Mouse (Mus musculus) cerebellum, postnatal 10 days (tissue): ENCODE measurements at regions not wholly inside any gene's neighbourhood (a gene's known extent, or its start where the extent isn't known, plus 50 kb on each side); places are given as distances from the start of the nearest gene placed in this dataset.
"Not testable (repeated sequence)": the region's sequence is repeated elsewhere in the genome, so short reads cannot be mapped to it uniquely, and the experiment has no call there.

ENCODE experiments used
- DNase-seq, 2 experiments: peaks; one replicate each; pipeline ENCODE4 v3.0.0; 2021; ENCODE audit warnings: mixed read lengths in 2 of 2

- no peak for DNase-seq
Observed at GRCm38 (mm10) chr13:44468963-44469674, 260.2 kb upstream of the Jarid2 start.

DNA sequence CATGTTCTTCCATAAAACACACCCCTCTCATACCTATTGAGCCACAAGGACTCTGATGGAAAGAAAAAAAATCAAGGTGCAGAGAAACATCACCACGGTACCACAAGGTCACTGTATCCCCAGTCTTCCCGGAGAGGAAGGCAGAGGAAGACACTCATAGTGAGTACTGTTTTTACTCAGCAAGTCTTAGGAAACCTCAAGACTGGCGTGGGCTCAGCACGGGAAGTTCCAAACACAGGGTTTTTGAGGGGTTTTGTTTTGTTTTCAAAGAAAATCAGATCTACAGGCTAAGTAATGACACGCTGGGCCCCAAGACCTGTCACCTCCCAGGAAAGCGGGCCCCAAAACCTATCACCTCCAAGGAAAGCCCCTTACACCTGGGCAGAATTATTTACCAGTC is 259.6 kb upstream of the Jarid2 start:
- no peak for DNase-seq

DNA sequence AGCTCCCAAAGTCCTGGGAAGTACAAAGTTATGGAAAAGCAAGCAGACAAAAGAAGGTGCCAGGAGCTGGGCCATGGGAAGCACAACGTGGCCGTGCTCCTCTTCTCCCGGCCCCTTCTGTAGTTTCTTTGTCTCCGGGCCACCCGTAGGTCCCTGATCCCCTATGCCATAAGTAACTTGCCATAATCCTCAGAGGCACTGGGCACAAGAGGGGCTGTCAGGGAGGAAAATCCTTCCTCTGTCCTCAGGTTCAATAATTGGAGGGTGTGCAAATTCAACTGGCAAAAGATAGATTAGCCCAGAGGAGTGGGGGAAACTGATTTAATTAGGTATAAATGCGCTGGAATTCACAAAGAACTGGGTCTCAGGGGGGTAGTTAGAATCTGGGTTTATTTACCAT is 256.1 kb upstream of the Jarid2 start:
- no peak for DNase-seq

DNA sequence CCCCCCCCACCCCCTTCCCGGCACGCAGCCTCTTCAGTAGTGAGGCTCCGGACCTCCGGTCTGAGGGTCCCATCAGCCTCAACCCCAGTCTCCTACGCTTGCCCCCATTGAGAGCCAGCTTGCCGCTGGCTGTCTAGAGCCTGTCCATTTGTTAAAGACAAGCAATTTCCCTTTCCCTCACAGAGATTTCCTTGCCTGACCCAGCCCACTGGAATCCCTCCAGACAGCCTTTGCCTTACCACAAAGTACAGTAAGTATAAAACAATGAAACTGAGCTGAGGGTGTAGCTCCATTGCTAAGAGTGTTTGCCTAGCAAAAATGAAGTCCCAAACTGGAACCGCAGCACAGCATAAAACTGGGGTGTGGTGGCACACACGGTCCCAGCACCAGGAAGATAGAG is 252.4 kb upstream of the Jarid2 start:
- DNase-seq: no peak

GRCm38 (mm10) chr13:44480128-44480527 is 249.1 kb upstream of the Jarid2 start:
- DNase-seq: no peak

DNA sequence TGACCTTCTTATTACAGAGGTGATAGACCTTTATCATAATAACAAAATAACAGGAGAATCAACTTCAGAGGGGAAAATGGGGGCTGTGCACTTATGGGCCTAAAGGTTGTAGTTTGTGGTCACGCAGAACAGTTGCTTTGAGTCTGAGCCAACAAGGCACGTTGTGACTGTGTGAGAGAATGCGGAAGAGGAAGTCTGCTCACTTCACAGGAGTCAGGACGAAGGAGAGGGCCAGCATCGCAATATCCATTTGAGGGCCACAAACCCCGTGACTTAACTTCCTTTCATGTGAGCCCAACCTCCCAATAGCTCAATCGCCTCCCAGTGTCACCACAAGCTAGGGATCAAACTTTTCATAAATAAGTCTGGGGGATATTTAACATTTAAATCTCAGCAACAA is 246.6 kb upstream of the Jarid2 start:
- DNase-seq: no peak

DNA sequence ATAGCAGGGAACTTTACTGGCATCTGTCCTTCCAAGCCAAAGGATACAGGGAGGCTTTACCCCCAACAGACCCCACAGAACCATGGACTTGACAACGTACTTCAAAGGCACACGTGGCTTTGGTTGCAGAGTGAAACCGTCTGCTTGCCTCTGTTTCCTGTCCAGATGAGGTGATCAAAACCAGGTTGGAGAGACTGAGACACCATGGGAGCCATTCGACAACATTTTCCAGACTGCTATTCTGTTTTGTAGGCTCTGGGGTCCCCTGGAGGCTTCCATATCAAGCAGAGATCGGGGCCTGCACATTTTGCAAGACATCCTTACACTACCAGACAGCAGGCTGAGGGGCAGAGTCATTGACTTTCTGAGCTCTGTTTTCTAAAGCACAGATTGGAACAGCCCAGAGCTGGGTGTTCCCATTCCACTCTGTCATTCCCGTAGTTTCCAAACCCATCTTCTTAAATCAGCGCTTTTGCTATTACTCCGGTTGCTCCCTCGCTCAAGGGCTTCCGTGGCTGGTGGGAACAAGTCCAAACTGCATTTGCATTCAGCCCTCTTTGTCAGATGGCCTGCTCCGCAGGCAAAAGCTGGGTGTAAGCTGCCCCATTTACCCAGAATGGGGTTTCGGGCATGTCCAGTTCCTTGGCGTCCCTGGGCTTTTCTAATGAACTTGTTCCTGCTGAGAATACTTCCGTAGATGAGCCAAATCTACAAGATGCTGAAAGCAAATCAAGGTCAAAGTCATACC is 244.5 kb upstream of the Jarid2 start:
- DNase-seq: peak; percentile 84 to 88

DNA sequence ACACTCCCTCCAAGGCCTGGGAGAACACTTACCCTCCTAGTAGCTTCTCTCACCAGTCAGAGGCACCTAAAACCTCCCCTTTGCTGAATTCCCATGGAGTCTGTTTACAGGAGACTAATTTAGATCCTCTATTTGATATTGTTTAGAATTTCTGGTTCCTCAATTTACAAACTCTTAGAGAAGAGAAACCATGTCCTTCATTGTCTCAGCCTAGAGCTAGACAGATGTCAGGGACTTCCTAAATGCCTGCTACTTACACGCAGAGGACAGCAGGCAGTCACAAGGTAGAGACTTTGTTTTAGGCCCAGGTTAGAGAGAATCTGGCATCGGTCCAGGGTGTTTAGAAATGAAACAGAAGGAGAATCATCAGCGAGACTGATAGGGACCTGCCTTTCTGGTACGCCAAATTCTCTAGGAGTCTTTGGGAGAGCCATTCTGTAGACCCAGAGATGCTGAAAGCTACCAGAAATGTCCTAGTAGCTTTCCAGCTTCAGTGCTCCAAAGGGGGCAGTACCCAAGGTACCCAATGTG is 238.3 kb upstream of the Jarid2 start:
- peak; percentile 53 to 61 for DNase-seq

DNA sequence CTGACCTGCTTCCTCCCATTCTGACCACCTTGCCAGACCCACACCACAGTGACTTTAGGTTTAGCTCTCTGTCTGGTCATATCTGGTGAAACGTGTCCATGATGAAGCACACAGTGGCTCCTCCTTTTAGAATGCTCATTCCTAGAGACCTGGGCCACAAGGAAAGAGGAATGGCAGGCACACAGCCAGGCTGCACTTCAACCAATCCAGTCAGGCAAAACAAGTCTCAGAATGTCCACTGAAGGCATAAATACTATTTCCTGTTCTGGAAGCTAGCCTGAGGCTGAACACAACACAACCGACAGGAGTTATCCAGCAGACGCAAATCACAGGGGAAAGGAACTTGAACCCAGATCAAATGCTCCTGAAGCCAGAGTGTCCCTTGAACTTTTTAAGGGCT is 235.4 kb upstream of the Jarid2 start:
- DNase-seq: no peak

DNA sequence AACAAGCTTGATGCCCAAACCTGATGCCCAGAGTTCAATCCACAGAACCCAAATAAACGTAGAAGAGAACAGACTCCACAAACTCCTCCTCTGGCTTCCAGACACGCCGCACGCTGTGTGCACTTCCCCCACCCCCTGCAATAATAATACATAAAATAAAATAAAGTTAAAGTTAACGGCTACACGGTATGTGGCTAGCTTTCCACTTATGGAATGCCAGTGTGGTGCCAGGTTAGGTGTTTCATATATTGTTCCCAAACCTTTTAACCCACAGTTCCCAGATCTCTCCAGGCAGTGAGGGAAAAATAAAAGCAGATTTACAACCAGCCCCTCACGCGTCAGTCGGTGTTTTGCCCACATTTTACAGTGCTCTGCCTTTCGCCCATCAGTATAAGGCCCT is 233.8 kb upstream of the Jarid2 start:
- DNase-seq: no peak

DNA sequence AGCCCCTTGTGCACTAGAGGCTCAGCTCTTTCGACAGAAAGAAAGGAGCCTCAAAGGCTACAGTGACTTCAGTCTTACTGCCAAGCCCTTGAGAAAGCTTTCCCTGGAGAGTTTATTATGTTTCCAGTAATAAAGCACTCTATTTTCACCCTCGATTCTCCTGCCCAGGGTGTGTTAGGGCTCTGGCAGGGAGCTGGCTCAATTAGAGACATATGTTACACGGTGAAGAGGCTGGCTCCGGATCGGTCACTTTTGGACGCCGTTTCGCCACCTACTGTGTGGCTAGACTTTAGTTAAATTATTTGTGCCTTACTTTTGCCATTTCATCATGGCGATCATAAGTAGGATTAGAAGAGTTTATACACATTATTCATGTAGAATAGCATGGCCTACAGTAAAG is 232.7 kb upstream of the Jarid2 start:
- peak; percentile 83 to 87 for DNase-seq

GRCm38 (mm10) chr13:44500896-44501295 is 228.4 kb upstream of the Jarid2 start:
- not testable (repeated sequence) for DNase-seq

GRCm38 (mm10) chr13:44501777-44502321 is 227.4 kb upstream of the Jarid2 start:
- peak; percentile 73 to 85 for DNase-seq

GRCm38 (mm10) chr13:44502612-44503256 is 226.5 kb upstream of the Jarid2 start:
- DNase-seq: peak; percentile 76 to 81

GRCm38 (mm10) chr13:44503257-44503950 is 225.9 kb upstream of the Jarid2 start:
- no peak for DNase-seq

DNA sequence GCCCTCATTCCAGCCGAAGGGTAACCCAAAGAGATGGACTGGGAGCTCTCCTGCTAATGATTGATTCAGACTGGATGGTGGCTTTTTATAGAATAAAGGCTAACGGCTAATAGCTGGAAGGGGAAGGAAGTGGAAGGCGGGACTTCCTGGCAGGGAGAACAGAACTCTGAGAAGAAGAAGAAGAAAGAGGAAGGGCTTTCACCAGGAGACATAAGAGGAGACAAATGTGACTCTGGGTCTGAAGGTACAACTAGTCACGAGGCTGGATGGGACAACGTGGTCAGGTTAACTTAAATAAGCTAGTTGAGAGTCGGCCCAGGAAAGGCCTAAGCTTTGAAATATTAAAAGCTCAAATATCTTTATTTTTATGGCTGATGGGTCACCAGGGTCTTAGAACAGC is 224.8 kb upstream of the Jarid2 start:
- DNase-seq: no peak

DNA sequence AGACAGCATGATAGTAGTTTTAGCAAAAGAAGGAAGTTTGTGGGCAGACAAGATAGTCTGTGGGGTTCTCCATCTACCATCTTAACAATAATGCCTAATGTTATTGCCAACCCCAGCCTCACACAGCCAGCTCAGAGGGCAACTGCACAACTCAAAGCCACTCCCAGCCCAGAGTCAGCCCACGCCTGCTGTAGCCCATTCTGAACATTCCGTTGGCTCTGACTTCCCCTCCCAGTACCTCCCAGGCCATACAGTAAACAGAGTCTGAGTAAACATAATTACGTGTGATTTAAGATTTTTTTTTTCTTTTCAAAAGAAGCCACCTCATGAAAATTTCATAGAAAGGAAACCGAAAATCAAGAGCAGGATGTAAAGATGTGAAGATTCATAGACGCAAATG is 222.3 kb upstream of the Jarid2 start:
- DNase-seq: no peak

DNA sequence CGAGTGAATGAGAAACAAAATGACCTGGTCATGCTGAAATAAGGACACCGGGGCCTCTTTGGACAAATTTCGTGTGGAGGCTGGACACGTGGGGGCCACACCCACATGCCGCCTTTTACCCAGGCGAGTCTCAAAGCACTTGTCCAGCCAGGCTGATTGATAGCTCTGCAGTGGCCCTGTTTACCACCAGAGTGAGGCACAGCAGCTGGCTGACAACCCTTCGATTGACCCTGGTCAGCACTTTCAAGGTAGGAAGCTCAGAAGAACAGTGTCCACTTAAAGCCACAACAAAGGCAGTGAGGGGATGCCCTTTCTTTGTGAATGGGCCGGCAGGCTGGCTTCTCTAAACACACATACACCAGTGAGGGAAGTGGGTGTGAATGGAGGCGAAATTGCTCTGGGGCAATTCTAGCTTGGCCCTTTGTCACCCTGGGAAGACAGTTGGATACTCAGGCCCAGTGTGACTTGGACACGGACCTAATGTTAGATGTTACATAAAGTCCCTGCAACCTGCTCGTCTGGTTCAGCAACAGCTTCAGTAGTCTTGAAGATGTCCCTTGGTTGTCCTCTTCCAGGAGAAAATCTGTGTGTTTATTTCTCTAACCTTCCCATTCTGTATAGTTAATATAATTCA is 219.6 kb upstream of the Jarid2 start:
- no peak for DNase-seq

GRCm38 (mm10) chr13:44513378-44514285 is 215.6 kb upstream of the Jarid2 start:
- no peak for DNase-seq

- DNase-seq: no peak
Observed at GRCm38 (mm10) chr13:44514636-44515158, 214.6 kb upstream of the Jarid2 start.

DNA sequence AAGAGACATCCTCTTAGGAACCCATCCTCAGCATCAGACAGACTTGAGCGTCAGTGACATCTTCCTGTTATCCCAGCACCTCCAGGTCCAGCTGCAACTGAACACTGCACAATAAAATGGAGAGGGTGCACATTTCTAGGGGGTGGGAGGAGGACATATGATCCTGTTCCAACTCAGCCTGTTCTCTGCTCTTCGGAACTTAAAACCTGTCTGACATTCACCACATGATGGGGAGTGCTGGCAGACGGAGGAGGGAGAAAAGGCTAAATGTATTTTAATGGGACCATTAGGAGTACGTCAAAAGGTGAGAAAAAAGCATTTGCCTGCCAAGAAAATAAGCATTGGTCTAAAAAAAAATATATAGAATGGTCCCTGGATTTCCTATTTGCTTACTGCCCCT is 212.4 kb upstream of the Jarid2 start:
- no peak for DNase-seq
